Mouse (Mus musculus) urinary bladder, adult 18-20 months (tissue): ENCODE measurements at regions not wholly inside any gene's neighbourhood (a gene's known extent, or its start where the extent isn't known, plus 50 kb on each side); places are given as distances from the start of the nearest gene placed in this dataset.

Experiments
- DNase-seq, 2 experiments: peaks; one replicate each; pipeline ENCODE4 v3.0.0; 2022; ENCODE audit warnings: low spot score in 2 of 2, mixed read lengths in 2 of 2

- peak in 1 of 2 experiments; percentile 11 for DNase-seq
Measured at GRCm38 (mm10) chr17:88303991-88304390, 136.5 kb upstream of the Foxn2 start.

- DNase-seq: no peak
Measured at GRCm38 (mm10) chr17:88305165-88305564, 135.3 kb upstream of the Foxn2 start.

- no peak for DNase-seq
Measured at GRCm38 (mm10) chr17:88306325-88306724, 134.2 kb upstream of the Foxn2 start.

GRCm38 (mm10) chr17:88307082-88307481 is 133.4 kb upstream of the Foxn2 start:
- no peak for DNase-seq

- no peak for DNase-seq
Measured at GRCm38 (mm10) chr17:88307826-88308225, 132.7 kb upstream of the Foxn2 start.

GRCm38 (mm10) chr17:88312876-88313275 is 127.6 kb upstream of the Foxn2 start:
- no peak for DNase-seq

GRCm38 (mm10) chr17:88316213-88316967 is 124.1 kb upstream of the Foxn2 start:
- DNase-seq: no peak

- no peak for DNase-seq
Measured at GRCm38 (mm10) chr17:88317311-88317710, 123.2 kb upstream of the Foxn2 start.

- DNase-seq: no peak
Measured at GRCm38 (mm10) chr17:88317806-88318205, 122.7 kb upstream of the Foxn2 start.

- no peak for DNase-seq
Measured at GRCm38 (mm10) chr17:88318207-88318791, 122.2 kb upstream of the Foxn2 start.

GRCm38 (mm10) chr17:88318936-88319335 is 121.6 kb upstream of the Foxn2 start:
- DNase-seq: no peak

GRCm38 (mm10) chr17:88320686-88321085 is 119.8 kb upstream of the Foxn2 start:
- no peak for DNase-seq

GRCm38 (mm10) chr17:88325326-88325909 is 115.1 kb upstream of the Foxn2 start:
- DNase-seq: no peak

- DNase-seq: no peak
Measured at GRCm38 (mm10) chr17:88325910-88326739, 114.4 kb upstream of the Foxn2 start.

- no peak for DNase-seq
Measured at GRCm38 (mm10) chr17:88326740-88327123, 113.8 kb upstream of the Foxn2 start.

- DNase-seq: no peak
Measured at GRCm38 (mm10) chr17:88327791-88328190, 112.7 kb upstream of the Foxn2 start.

GRCm38 (mm10) chr17:88328807-88329206 is 111.7 kb upstream of the Foxn2 start:
- DNase-seq: no peak

- no peak for DNase-seq
Measured at GRCm38 (mm10) chr17:88329715-88330114, 110.8 kb upstream of the Foxn2 start.

- DNase-seq: no peak
Measured at GRCm38 (mm10) chr17:88330129-88330528, 110.4 kb upstream of the Foxn2 start.

- DNase-seq: no peak
Measured at GRCm38 (mm10) chr17:88333816-88334215, 106.7 kb upstream of the Foxn2 start.

GRCm38 (mm10) chr17:88335271-88335670 is 105.2 kb upstream of the Foxn2 start:
- DNase-seq: no peak

- DNase-seq: peak in 1 of 2 experiments; percentile 33
Measured at GRCm38 (mm10) chr17:88336140-88336769, 104.3 kb upstream of the Foxn2 start.
